Mouse (Mus musculus) retina, embryonic 14.5 days (tissue): ENCODE results near the gene Gm42417.

ENCODE experiments used
- DNase-seq: peaks from one replicate; pipeline ENCODE4 v3.0.0-alpha.2; 2015; ENCODE audit warnings: low spot score

The Gm42417 gene

DNA sequence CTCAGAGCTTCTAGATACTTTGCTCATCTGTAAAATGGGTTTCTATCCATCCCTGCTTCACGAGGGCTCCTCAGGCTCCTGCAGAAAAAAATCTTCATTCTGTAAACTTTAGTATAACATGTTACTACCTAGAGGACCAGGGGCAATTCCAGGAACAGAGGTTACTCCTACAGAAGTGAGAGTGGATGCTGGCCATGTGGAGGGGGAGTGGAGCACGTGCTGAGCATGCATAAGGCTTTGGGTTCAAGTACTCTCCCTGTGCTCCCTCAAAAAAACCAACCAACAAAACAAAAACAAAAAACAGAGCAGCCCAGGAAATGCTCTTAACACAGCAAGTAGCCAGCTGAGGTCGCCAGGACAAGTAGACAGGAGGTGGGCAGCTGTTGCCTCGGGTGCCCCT, 24.4 kb upstream of the Gm42417 start:
- DNase-seq = no peak

- DNase-seq = no peak
Measured at GRCm38 (mm10) chr1:36563197-36563596, 24.0 kb upstream of the Gm42417 start.

DNA sequence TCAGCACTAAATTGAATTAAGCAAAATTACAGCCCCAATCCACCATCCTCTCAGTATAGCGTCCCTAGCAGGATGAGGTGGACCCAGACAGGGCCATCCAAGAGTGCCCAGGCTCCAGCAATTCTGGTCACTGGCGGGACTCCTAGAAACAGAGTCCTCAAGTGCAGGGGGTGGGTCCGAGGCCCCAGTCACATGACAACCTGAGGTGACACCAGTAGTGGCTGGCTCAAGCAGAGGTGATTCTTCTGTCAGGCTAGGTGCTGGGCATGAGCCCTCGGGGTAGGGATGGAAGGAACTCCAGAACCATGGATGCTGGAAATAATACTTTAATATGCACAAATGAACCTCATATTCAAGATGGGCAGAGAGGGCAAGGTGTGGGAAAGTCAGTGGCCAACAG, 23.2 kb upstream of the Gm42417 start:
- no peak for DNase-seq

GRCm38 (mm10) chr1:36560903-36561302, 21.7 kb upstream of the Gm42417 start:
- DNase-seq = no peak

- no peak for DNase-seq
Measured at GRCm38 (mm10) chr1:36559888-36560287, 20.7 kb upstream of the Gm42417 start.

DNA sequence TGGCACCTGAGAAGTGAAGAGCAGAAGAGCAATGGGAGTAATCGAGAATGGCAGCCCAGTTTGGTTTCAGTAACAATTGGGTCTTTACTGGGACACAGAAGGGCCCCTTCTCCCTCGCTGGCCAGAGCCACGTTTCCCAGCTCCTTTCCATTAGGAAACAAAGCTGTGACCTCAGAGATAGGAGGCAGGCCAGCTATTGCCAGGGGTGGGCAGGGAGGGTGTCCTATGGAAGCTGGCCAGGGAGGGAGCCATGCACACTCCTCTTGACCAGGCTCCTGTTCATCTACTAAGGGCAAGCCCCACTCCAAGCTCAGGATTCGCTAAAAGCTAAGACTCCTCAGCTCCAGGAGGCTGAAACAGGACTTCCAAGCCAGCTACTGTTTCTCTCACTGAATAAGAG, 20.0 kb upstream of the Gm42417 start:
- DNase-seq = peak; percentile 47

DNA sequence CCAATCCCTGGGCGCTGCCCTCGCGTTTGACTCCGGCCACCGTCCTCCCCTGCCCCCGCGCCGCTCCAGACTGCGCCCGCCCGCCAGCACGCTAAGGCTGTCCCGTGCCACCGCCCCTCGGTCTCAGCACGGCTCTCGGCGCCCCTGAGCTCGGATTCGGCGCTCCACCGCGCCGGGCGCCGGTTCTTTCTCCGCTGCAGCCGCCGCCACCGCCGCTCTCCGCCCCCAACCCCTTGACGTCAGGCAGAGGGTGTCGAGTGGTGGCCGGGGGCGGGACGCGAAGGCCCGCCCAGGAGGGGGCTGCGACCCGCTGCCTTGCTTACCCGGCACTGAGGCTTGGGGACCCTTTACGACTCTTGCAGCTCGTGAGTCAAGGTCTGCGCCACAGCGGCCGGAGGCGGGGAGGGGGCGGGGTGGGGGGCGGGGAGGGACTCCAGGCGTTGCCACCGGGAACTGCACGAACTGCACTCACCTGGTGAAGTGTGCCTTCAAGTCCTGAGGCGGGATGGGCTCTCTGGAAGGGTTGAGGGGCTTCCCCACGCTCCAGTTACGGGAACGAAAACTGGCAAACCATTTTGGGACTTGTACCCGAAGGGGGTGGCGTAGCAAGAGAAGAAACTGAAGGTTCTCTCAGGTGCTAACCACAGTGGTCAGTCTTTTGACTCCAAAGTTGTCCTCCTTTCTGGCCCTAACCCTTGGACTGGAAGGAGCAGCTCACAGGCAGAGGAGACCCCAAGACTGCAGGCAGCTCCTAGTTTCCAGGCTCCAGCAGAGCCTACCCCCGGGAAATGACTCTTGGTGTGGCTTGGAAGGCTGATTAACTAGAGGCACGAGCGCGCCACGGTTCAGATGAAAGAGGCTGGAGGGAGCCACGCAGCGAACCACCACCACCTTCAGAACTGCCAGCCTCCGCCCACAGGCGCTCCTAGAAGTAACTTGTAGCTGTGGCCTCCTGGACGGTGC, 19.1 kb upstream of the Gm42417 start, which contains the start of gene Sema4c:
Sema4c (minus strand) TSS at position 319 of the 963 bp plus-strand sequence.
- peak; percentile 78 for DNase-seq

GRCm38 (mm10) chr1:36557457-36558011, 18.3 kb upstream of the Gm42417 start:
- peak; percentile 75 for DNase-seq

DNA sequence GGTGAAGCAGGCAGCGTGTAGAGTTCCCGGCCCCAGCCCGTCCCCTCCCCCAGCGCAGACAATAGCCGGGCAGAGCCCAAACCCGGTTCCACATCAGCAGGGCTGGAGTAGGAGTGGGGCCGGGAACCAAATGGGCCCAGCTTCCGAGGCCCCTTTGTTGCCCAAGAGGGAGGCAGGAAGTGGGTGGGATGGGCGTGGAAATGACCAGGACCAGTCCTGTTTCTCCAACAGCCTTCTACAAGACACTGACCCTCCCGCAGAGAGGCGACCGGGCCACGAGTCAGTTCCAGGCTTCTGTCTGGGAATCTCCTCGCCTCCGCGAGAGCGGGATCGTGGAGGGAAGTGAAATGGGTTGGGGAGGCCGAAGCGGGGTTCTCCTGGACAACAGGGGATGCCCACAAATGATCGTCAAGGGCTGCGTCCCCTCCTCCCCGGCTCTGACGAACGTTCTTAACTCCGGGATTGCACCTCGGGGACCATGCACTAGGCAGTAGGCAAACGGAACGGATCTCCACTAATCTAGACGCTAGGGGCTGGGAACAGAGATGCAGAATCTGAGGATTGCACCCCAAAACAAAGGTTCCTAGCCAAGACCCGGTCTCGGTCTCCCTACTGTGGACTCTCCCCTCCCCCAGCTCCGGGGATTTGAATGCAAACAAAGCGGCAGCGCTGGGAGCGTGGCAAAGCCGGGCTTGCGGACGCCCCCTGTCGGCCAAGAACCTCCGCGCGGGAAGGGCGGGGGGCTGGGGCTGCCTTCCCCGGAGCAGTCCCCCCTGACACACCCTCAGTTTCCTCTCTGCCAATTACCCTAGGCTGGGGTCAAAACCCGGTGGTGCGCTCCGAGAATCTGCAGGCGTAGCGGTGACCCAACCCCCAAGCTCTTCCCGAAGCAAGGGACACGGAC, 17.6 kb upstream of the Gm42417 start:
- peak; percentile 96 for DNase-seq

GRCm38 (mm10) chr1:36555798-36556395, 16.7 kb upstream of the Gm42417 start:
- DNase-seq = no peak

DNA sequence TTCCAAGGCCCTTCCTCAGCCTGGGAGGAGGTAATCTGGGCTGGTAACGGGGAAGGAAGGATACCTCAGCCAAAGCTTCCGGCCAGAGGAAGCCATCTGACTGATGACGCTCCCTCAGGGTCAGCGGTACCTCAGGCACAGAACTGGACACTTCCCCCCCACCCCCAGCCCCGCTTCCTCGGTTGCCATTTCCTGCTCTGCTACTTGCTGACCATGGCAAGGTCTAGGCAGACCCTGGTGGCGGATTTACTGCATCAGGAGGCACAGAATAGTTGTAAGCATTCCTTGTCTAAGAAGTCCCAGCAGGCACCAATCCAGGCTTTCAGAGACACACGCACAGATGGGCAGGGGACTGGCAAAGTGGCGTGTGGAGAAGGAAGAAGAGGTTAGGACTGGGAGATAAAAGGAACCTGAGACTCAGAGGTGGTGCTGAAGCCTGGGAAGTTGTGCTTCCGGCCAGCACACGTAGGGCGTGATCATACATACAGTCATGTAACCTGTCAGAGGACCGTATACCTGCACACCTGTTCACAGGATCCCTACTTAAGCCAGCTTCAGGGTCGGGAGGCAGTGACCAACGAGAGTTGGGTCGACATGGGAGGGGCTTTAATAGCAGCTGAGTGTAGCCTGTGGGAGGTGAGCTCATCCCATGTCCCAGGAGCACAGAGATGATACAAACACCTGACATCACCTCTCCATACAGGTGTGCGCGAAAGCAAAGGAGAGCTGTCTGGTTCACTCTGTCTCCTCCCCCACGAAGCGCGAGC, 15.6 kb upstream of the Gm42417 start:
- no peak for DNase-seq

DNA sequence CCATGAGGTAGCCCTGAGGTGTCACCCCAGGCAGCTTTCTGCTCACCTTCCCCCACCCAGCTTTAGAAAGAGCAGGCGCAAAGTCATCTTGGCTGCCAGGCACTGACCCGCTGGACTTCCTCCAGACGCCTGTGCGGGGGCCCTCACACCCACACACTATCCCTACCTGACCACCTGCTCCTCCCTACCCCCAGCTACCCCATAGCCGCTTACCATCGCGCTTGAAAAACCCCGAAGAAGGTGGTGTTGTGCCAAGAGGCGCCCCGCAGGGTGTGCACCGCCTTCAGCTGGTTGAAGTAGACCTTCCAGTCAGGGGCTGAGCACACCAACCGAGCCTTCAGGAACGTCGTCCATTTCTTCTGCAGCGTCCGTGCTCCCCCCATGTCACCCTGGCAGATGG, 13.3 kb upstream of the Gm42417 start:
- DNase-seq = no peak

DNA sequence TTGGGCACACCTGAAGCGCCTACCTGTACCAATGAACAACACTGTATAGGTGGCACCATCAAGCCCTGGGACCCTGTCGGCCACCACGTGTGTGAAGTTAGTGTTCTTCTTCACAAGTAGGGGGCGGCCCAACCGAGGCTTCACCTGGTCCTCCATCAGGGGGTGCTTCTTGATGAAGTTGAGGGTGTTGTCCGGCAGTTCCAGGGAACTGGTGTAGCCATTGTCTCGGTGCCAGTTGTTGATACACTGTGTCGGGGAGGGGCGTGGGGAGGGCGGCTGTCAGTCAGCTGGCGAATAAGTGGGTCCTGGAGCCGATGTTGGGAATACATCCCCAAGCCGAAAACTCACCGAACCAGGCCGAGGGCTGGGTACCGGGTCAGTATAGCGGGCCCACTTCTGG, 12.7 kb upstream of the Gm42417 start:
- DNase-seq = no peak

- DNase-seq = no peak
Measured at GRCm38 (mm10) chr1:36550075-36550863, 11.0 kb upstream of the Gm42417 start.

DNA sequence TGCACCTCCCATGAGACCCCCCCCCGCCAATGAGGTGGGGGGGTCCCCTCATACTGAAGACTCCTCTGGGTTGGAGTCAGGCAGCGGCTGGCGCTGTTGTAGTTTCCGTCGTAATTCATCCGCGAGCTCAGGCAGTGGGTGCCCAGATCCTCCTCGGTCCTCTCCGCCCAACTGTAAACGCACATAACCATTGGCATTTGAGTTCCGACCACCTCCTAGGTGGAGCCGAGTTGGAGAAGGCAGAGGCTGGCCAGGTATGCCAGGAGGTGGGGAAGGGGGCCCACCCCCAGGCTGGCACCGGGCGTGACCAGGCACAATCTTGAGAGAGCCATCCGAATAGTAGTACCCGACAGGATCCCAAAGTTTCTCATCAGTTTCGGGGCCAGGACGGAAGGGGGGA, 10.3 kb upstream of the Gm42417 start:
- no peak for DNase-seq

GRCm38 (mm10) chr1:36548771-36549170, 9.5 kb upstream of the Gm42417 start:
- no peak for DNase-seq

GRCm38 (mm10) chr1:36547981-36548598, 8.9 kb upstream of the Gm42417 start:
- DNase-seq = no peak

DNA sequence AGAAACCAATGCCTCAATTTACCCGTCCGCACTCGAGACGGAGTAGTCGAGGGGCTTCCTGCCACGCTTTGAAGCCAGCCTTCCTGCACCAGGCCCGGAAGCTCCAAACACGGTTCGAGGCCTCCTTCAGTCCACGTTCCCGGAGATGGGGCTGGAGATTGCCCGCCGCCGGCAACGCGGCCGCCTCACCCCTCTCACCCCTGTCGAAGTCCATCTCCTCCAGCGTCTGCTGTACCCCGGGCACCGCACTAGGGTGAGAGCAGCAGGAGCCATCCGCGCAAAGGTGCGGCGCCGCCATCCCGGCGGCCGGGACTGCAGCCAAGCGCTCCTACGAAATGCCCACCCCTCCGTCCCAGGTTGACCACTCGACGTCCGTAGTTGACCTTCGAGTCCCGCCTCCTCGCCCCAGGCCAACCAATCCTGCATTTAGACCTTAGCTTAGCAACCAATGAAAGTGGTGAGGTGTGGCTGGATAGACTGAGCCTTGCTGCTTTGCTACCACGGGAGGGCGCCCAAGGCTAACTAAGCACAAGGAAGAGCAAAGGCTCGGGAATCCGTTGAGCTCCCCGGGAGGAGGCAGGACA, 7.8 kb upstream of the Gm42417 start, which contains the start of gene Ankrd39:
Ankrd39 (minus strand) TSS at position 558 of the 584 bp plus-strand sequence.
- DNase-seq = peak; percentile 98

GRCm38 (mm10) chr1:36545845-36546600, 6.8 kb upstream of the Gm42417 start:
- no peak for DNase-seq
